Mouse (Mus musculus): ENCODE data around the gene Gm37240. TPM values are rescaled to one million over a fixed set of nuclear protein-coding genes. Genes with fewer than 3 reads are reported as not detected.

Gm37240 gene
- polyA plus RNA-seq, 1 experiment from 2014 or later, result 10.8 TPM

DNA sequence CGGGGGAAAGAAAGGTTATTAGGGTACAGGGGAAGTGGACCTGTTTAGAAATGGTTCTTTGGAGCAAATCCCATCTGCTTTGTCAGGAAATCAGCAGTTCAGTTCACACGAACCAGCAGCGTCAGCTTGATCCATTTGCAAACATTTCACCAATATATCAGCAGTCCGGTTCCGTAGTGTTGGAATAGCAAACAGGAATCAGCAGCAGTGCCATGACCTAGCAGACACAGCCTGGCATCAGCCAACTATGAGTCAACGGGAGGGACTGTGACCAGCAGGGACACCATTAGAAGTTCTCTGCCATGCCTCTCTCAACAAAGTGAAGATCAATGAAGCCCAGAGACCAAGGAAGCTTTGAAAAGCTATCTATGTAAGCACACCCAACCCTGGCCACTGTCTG lies 1267.6 kb downstream of the Gm37240 start:
- TF ChIP-seq CTCF (IDR thresholded peaks at IDR 0.05), result no peak
- no peak for ATAC-seq
- ChIA-PET POLR2A (interaction anchor here (0.6 kb wide), 1 partner anchor 13 kb away, joined by 4 read pairs; no protein-coding TSS in a partner anchor), CTCF (interaction anchor here (1.2 kb wide), 1 partner anchor 27 kb away, joined by 3 read pairs; the partner anchor contains the start of gene Tigd4)
- DNase-seq (ENCODE audit: low read depth, low spot score), result no peak
- in situ Hi-C loops (cut with MboI; ENCODE audit: low pct_unique_long_range_greater_than_20kb), result loop anchor here (10.0 kb wide), 1 partner anchor 225 kb away; no protein-coding TSS in a partner anchor
- H3K27me3 ChIP-seq, result no peaks in the 10 kb centered on the region

- ATAC-seq (no peak), DNase-seq (ENCODE audit: low read depth, low spot score) (no peak)
- ChIA-PET CTCF (interaction anchor here (1.2 kb wide), 1 partner anchor 26 kb away, joined by 3 read pairs; the partner anchor contains the start of gene Tigd4), POLR2A (no interaction called here)
- in situ Hi-C loops (cut with MboI; ENCODE audit: low pct_unique_long_range_greater_than_20kb), result loop anchor here (10.0 kb wide), 1 partner anchor 226 kb away; no protein-coding TSS in a partner anchor
- H3K27me3 ChIP-seq, result no peaks in the 10 kb centered on the region
- no peak for TF ChIP-seq CTCF (IDR thresholded peaks at IDR 0.05)
Observed at GRCm38 (mm10) chr3:84619056-84619455, 1268.3 kb downstream of the Gm37240 start.

- ChIA-PET CTCF (no interaction called here), POLR2A (interaction anchor here (0.6 kb wide), 2 partner anchors 262 to 1503 kb away, joined by 3 read pairs; no protein-coding TSS in a partner anchor)
- DNase-seq (ENCODE audit: low read depth, low spot score) (no peak), ATAC-seq (no peak)
- in situ Hi-C loops (cut with MboI; ENCODE audit: low pct_unique_long_range_greater_than_20kb), result loop anchor here (10.0 kb wide), 1 partner anchor 226 kb away; no protein-coding TSS in a partner anchor
- peak; percentile 12 for TF ChIP-seq CTCF (IDR thresholded peaks at IDR 0.05)
- H3K27me3 ChIP-seq, result no peaks in the 10 kb centered on the region
Observed at GRCm38 (mm10) chr3:84618627-84619026, 1268.7 kb downstream of the Gm37240 start.

DNA sequence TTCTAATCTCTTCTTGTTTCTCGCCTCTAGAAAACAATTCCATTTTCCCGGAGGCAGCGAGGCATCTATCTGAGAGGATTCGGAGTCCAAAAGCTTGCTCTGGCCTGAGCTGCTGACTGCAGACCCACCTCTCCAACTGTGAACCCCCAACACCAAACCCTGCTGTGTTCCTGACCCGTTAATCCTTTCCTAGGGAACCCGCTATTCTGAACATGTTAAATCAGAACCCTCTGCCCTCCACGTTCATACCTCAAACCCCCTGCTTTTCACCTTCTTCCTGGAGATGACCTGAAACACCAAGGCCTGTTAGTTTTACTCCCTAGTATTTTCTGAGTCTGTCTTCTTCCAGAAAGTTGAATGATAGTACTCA lies 1271.5 kb downstream of the Gm37240 start:
- H3K27me3 ChIP-seq, result no peaks in the 10 kb centered on the region
- DNase-seq (ENCODE audit: low read depth, low spot score) (no peak), ATAC-seq (no peak)
- no peak for TF ChIP-seq CTCF (IDR thresholded peaks at IDR 0.05)
- CTCF ChIA-PET, result interaction anchor here (0.8 to 2.7 kb wide), 24 partner anchors 9 to 954 kb away, joined by 3 to 16 read pairs (median 4); no protein-coding TSS in a partner anchor
- POLR2A ChIA-PET, result no interaction called here
- in situ Hi-C loops (cut with MboI; ENCODE audit: low pct_unique_long_range_greater_than_20kb), result loop anchor here (10.0 kb wide), 1 partner anchor 229 kb away; no protein-coding TSS in a partner anchor

DNA sequence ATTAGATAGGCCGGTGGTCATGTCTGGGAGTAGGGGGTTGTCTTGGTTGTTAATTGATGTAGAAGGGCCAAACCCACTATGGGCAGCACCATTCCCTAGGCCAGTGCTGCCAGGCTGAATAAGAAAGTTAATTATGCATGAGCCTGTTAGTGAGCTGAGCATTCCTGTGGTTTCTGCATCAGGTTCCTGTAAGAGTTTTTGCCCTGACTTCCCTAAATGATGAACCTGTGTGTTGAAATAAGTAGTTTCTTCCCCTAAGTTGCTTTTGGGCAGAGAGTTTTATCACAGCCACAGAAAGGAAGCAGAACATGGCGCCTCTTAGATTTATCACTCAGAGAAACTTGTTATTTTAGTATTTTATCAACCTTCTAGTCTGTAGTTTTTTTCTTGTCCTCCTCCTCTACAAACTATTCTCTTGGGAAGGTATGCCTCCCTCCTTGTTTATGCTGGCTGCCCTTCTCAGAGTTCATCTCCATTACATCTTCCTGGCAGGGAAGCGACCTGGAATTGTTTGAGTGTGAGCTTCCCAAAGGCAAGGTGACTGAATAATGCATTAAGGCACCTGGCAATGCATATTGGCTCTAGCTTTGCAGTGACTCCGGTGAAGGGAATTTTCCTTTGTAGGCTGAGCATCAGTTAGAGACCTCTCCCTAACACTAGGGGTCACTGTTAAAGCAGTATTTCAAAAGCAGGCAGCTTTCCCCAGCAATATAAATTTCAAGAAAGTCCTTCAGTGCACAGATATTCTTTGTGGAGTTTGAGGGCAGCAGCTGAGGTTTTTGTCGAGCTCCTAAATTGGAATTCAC lies 1272.1 kb downstream of the Gm37240 start:
- POLR2A ChIA-PET, result interaction anchor here (0.7 kb wide), 1 partner anchor 83 kb away, joined by 3 read pairs; no protein-coding TSS in a partner anchor
- DNase-seq (ENCODE audit: low read depth, low spot score), result no peak

GRCm38 (mm10) chr3:84610183-84610710 lies 1277.1 kb downstream of the Gm37240 start:
- ChIA-PET CTCF (interaction anchor here (1.3 to 1.8 kb wide), 3 partner anchors 13 to 31 kb away, joined by 3 to 5 read pairs (median 5); partner anchors contain the start of gene Arfip1), POLR2A (interaction anchor here (0.5 to 1.0 kb wide), 2 partner anchors 24 to 120 kb away, joined by 3 to 6 read pairs; no protein-coding TSS in a partner anchor)
- TF ChIP-seq CTCF (IDR thresholded peaks at IDR 0.05), result no peak
- in situ Hi-C loops (cut with MboI; ENCODE audit: low pct_unique_long_range_greater_than_20kb), result loop anchor here (10.0 kb wide), 1 partner anchor 235 kb away; no protein-coding TSS in a partner anchor
- no peaks in the 10 kb centered on the region for H3K27me3 ChIP-seq
- peak; percentile 96 for DNase-seq (ENCODE audit: low read depth, low spot score)
- peak; percentile 92 for ATAC-seq

More for the DNA sequence above, 1272.1 kb downstream of the Gm37240 start:
- CTCF ChIA-PET, result interaction anchor here (0.6 to 2.7 kb wide), 29 partner anchors 7 to 954 kb away, joined by 3 to 16 read pairs (median 4); no protein-coding TSS in a partner anchor
- in situ Hi-C loops (cut with MboI; ENCODE audit: low pct_unique_long_range_greater_than_20kb), result loop anchor here (10.0 kb wide), 1 partner anchor 230 kb away; no protein-coding TSS in a partner anchor
- peak; percentile 84 for TF ChIP-seq CTCF (IDR thresholded peaks at IDR 0.05)
- no peaks in the 10 kb centered on the region for H3K27me3 ChIP-seq
- no peak for ATAC-seq

GRCm38 (mm10) chr3:84603212-84603611 lies 1284.1 kb downstream of the Gm37240 start:
- ATAC-seq (no peak), DNase-seq (ENCODE audit: low read depth, low spot score) (no peak)
- in situ Hi-C loops (cut with MboI; ENCODE audit: low pct_unique_long_range_greater_than_20kb), result no loop called here
- no peaks in the 10 kb centered on the region for H3K27me3 ChIP-seq
- CTCF ChIA-PET, result interaction anchor here (1.7 kb wide), 1 partner anchor 11 kb away, joined by 4 read pairs; no protein-coding TSS in a partner anchor
- POLR2A ChIA-PET, result no interaction called here
- no peak for TF ChIP-seq CTCF (IDR thresholded peaks at IDR 0.05)

- CTCF ChIA-PET, result interaction anchor here (1.7 kb wide), 1 partner anchor 12 kb away, joined by 4 read pairs; no protein-coding TSS in a partner anchor
- DNase-seq (ENCODE audit: low read depth, low spot score) (no peak), ATAC-seq (no peak)
- no peak for TF ChIP-seq CTCF (IDR thresholded peaks at IDR 0.05)
- in situ Hi-C loops (cut with MboI; ENCODE audit: low pct_unique_long_range_greater_than_20kb), result no loop called here
- H3K27me3 ChIP-seq, result no peaks in the 10 kb centered on the region
- POLR2A ChIA-PET, result no interaction called here
Observed at GRCm38 (mm10) chr3:84602759-84603158, 1284.6 kb downstream of the Gm37240 start.

GRCm38 (mm10) chr3:84601870-84602495 lies 1285.3 kb downstream of the Gm37240 start:
- ChIA-PET CTCF (interaction anchor here (1.7 kb wide), 1 partner anchor 11 kb away, joined by 4 read pairs; no protein-coding TSS in a partner anchor), POLR2A (no interaction called here)
- DNase-seq (ENCODE audit: low read depth, low spot score) (no peak), ATAC-seq (no peak)
- TF ChIP-seq CTCF (IDR thresholded peaks at IDR 0.05), result no peak
- H3K27me3 ChIP-seq, result no peaks in the 10 kb centered on the region
- in situ Hi-C loops (cut with MboI; ENCODE audit: low pct_unique_long_range_greater_than_20kb), result no loop called here

- ChIA-PET CTCF (interaction anchor here (1.0 to 2.8 kb wide), 6 partner anchors 10 to 53 kb away, joined by 3 to 9 read pairs (median 4); partner anchors contain the start of gene Arfip1), POLR2A (interaction anchor here (0.5 to 1.4 kb wide), 3 partner anchors 14 to 118 kb away, joined by 3 read pairs; partner anchors contain the start of gene Arfip1)
- H3K27me3 ChIP-seq, result no peaks in the 10 kb centered on the region
- no peak for TF ChIP-seq CTCF (IDR thresholded peaks at IDR 0.05)
- ATAC-seq (no peak), DNase-seq (ENCODE audit: low read depth, low spot score) (no peak)
- in situ Hi-C loops (cut with MboI; ENCODE audit: low pct_unique_long_range_greater_than_20kb), result no loop called here
Observed at GRCm38 (mm10) chr3:84598756-84599155, 1288.6 kb downstream of the Gm37240 start.

Data from Patski (cell line).